ENCODE assay signal across 18 mouse cellular contexts in genomic region chr9:90713685-90714084, GRCm38 (mm10).
DNase-seq lines count a peak whose midpoint lies in the region; ATAC-seq lines count a peak whose summit lies in the region.
"Had no signal": no experiment of that assay in that cellular context is flagged by ENCODE, and none has a peak within 500 bp of the region (broad histone marks: within the 10 kb centered on the region; RNA-seq: fewer than 3 reads in every experiment).

No protein-coding gene starts in this region.

- H3K27me3 ChIP-seq in lung, embryonic 15.5 days, result no peaks in the 10 kb centered on the region
- H3K27me3 ChIP-seq: heart, embryonic 12.5 days; neural tube, embryonic 15.5 days; stomach, embryonic 15.5 days had no signal

- H3K27ac ChIP-seq in lung, embryonic 15.5 days, result no peak overlapping the region
- H3K27ac ChIP-seq: midbrain, embryonic 13.5 days; neural tube, embryonic 15.5 days; stomach, embryonic 15.5 days had no signal

- no peaks in the 10 kb centered on the region for H3K9me3 ChIP-seq in lung, embryonic 15.5 days
- H3K9me3 ChIP-seq: heart, embryonic 12.5 days; neural tube, embryonic 15.5 days; stomach, embryonic 15.5 days had no signal

- peak; percentile 50 to 55 for DNase-seq in cerebellum, postnatal 14 days
- no peak for DNase-seq in cerebellum, adult 11-12 months
- DNase-seq in heart, postnatal 4 days, result peak; percentile 16
- DNase-seq in heart, adult 11 months, result no peak
- no peak for DNase-seq in lung, postnatal 4 days
- peak; percentile 11 for DNase-seq in brain, adult 2 months (ENCODE audit: low read depth, low spot score)
- DNase-seq: cerebellum, adult 11 months; kidney, adult 9 months; kidney, postnatal 25 days; lung, adult 18-20 months; right cerebral cortex, postnatal 25 days; thymus, adult 2 months had no signal

- H3K4me3 ChIP-seq in lung, embryonic 15.5 days, result no peak overlapping the region
- H3K4me3 ChIP-seq: heart, embryonic 12.5 days; midbrain, embryonic 13.5 days; neural tube, embryonic 15.5 days; stomach, embryonic 15.5 days had no signal

- H3K9ac ChIP-seq in lung, embryonic 15.5 days, result no peak overlapping the region
- H3K9ac ChIP-seq: heart, embryonic 12.5 days; midbrain, embryonic 13.5 days; neural tube, embryonic 15.5 days; stomach, embryonic 15.5 days had no signal

- no peaks in the 10 kb centered on the region for H3K4me1 ChIP-seq in lung, embryonic 15.5 days
- H3K4me1 ChIP-seq: heart, embryonic 12.5 days; midbrain, embryonic 13.5 days; neural tube, embryonic 15.5 days; stomach, embryonic 15.5 days had no signal

- ATAC-seq in lung, embryonic 15.5 days (ENCODE audit: borderline replicate concordance, extremely low read depth, low FRiP score, low TSS enrichment), result peak; percentile 31; the same call in 1 of the 2 replicates
- ATAC-seq: midbrain, embryonic 13.5 days had no signal

- WGBS in lung, embryonic 15.5 days, result 22% methylated on average over 2 of the region's 2 CpGs

- H3K4me2 ChIP-seq in lung, embryonic 15.5 days, result no peak overlapping the region
- H3K4me2 ChIP-seq: heart, embryonic 12.5 days; liver, embryonic 11.5 days; midbrain, embryonic 13.5 days; neural tube, embryonic 15.5 days; stomach, embryonic 15.5 days had no signal

- H3K36me3 ChIP-seq in lung, embryonic 15.5 days, result no peaks in the 10 kb centered on the region
- H3K36me3 ChIP-seq: heart, embryonic 12.5 days; midbrain, embryonic 13.5 days; neural tube, embryonic 15.5 days; stomach, embryonic 15.5 days had no signal

Comparison
In these comparisons a context has a peak if more than half of its experiments do, and no peak if none do; other contexts are left out.
1. DNase-seq: peak in cerebellum, postnatal 14 days (2 of 2), heart, postnatal 4 days (single experiment) and brain, adult 2 months (single experiment); none in cerebellum, adult 11-12 months (single experiment), heart, adult 11 months (single experiment) and lung, postnatal 4 days (0 of 2).